Mouse (Mus musculus) lung, embryonic 14.5 days (tissue): ENCODE results near the gene Tas2r130. TPM values are rescaled to one million over a fixed set of nuclear protein-coding genes. Genes with fewer than 3 reads are reported as not detected.
"Not testable (repeated sequence)": the region's sequence is repeated elsewhere in the genome, so short reads cannot be mapped to it uniquely, and the experiment has no call there.

ENCODE experiments used
- ATAC-seq: fragments of 200-750 bp; cut with Nextera tagmentation; 2 replicates; pipeline ENCODE4 v1.8.0; 2017; ENCODE audit warnings: mild to moderate bottlenecking, moderate TSS enrichment, moderate library complexity; ENCODE audit not compliant: insufficient read depth
- DNase-seq: peaks from one replicate; pipeline ENCODE4 v3.0.0-alpha.2; 2015
- H3K27ac ChIP-seq: fragments of 300-500 bp; sonication (generic); 2 replicates; pipeline ENCODE4 v1.5.1; 2014; ENCODE audit warnings: low read depth, mild to moderate bottlenecking, moderate library complexity
- H3K27me3 ChIP-seq: fragments of 300-500 bp; sonication (generic); 2 replicates; pipeline ENCODE4 v1.6.1; 2014; ENCODE audit warnings: low read length, control low read depth; ENCODE audit not compliant: insufficient read depth
- H3K36me3 ChIP-seq: fragments of 300-500 bp; sonication (generic); 2 replicates; pipeline ENCODE4 v1.6.1; 2014; ENCODE audit warnings: control low read depth; ENCODE audit not compliant: insufficient read depth
- H3K4me1 ChIP-seq: fragments of 300-500 bp; sonication (generic); 2 replicates; pipeline ENCODE4 v1.6.1; 2014; ENCODE audit warnings: antibody characterized with exemption, control low read depth; ENCODE audit not compliant: insufficient read depth
- H3K4me2 ChIP-seq: fragments of 300-500 bp; sonication (generic); 2 replicates; pipeline ENCODE4 v1.6.1; 2014; ENCODE audit warnings: mild to moderate bottlenecking
- H3K4me3 ChIP-seq: fragments of 300-500 bp; sonication (generic); 2 replicates; pipeline ENCODE4 v1.5.1; 2014; ENCODE audit warnings: low read depth, low read length
- H3K9ac ChIP-seq: fragments of 300-500 bp; sonication (generic); 2 replicates; pipeline ENCODE4 v1.6.1; 2014
- H3K9me3 ChIP-seq: fragments of 300-500 bp; sonication (generic); 2 replicates; pipeline ENCODE4 v1.6.1; 2016; ENCODE audit warnings: low read depth, low read length, control low read depth
- CTCF ChIP-seq: IDR thresholded peaks from 2 replicates; pipeline ENCODE4 v1.5.1; 2016; ENCODE audit warnings: antibody characterized with exemption, low read depth
- WGBS: fragments of 180-500 bp; shearing (Covaris S2); extraction: QIAGEN DNeasy Blood & Tissue Kit; methylation state at CpG from one replicate; pipeline ENCODE4 v1.1.7; 2014; 5-methylcytosine and 5-hydroxymethylcytosine counted together
- polyA plus RNA-seq: library from polyadenylated mRNA; unstranded; fragments of >200 nt; fragmentation: Nextera tagmentation; extraction: Ambion mirVana; gene quantifications from 2 replicates; pipeline ENCODE4 v1.2.1, GENCODE M21; 2014

The Tas2r130 gene
- polyA plus RNA-seq = not detected in 2 replicates

DNA sequence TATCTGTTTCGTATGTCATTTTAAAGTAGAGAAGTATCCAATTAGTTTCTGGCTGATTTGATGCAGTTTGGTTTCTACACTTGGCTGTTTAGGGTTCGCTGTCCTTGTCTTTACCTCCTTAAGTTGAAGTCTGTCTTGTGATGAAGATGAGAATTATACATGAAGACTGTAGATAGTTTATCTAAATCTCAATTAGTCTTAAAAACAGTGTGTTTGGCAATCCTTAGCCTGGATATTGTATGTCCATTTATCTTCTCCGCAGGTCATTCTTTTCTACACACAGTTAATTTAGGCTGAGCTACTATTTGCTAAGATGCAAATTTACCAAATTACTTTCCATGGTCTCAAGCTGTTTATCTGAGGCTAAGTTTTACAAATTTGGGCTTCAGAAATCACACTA lies at the start of gene Tas2r130:
Gene Tas2r130 (minus strand): TSS at position 101 of the 400 bp plus-strand sequence.
- 74% methylated on average over 3 of the region's 3 CpGs for WGBS
- H3K36me3 ChIP-seq = no peaks in the 10 kb centered on the region

DNA sequence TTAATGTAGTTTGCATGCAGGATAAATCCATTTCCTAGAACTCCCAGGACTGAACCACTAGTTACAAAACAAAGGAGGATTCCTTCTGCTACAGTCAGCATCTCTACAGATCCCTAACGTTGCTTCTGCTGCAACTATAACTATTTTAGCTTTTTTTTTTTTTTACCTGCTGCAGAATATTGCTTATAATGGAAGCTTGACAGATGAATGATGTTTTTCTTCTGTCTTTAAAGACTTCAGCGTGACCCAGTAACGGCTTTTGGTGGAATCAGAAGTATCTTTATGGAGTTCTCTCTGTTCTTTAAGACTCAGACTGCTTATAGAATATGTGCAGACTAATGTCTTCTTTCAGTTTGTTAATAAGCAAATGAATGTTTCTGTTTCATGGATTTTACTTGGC lies 48.1 kb upstream of the Tas2r130 start, which contains the start of gene Tas2r106:
Gene Tas2r106 (minus strand): TSS at position 101 of the 400 bp plus-strand sequence.
- TF ChIP-seq CTCF = no peak
- Histone ChIP-seq H3K9me3 (no peaks in the 10 kb centered on the region; the same call in 1 of the 2 replicates), H3K36me3 (no peaks in the 10 kb centered on the region), H3K4me3 (no peak within 1 kb of the TSS), H3K27me3 (no peaks in the 10 kb centered on the region), H3K9ac (no peak within 1 kb of the TSS), H3K27ac (no peak within 1 kb of the TSS), H3K4me2 (no peak within 1 kb of the TSS), H3K4me1 (no peaks in the 10 kb centered on the region)
- ATAC-seq = no peak
- WGBS = 67% methylated on average over 3 of the region's 3 CpGs
- DNase-seq = no peak

More for the DNA sequence above, at the start of gene Tas2r130:
- no peaks in the 10 kb centered on the region for H3K4me1 ChIP-seq
- TF ChIP-seq CTCF = no peak
- no peaks in the 10 kb centered on the region for H3K9me3 ChIP-seq
- H3K4me2 ChIP-seq = no peak within 1 kb of the TSS
- no peak for ATAC-seq
- H3K9ac ChIP-seq = no peak within 1 kb of the TSS
- DNase-seq = no peak
- H3K27ac ChIP-seq = no peak within 1 kb of the TSS
- no peak within 1 kb of the TSS for H3K4me3 ChIP-seq
- H3K27me3 ChIP-seq = no peaks in the 10 kb centered on the region

- H3K4me2 ChIP-seq = no peak within 1 kb of the TSS
- H3K27ac ChIP-seq = no peak within 1 kb of the TSS
- ATAC-seq (no peak), DNase-seq (no peak)
- no peaks in the 10 kb centered on the region for H3K9me3 ChIP-seq
- H3K4me1 ChIP-seq = no peaks in the 10 kb centered on the region
- H3K4me3 ChIP-seq = no peak within 1 kb of the TSS
- H3K9ac ChIP-seq = no peak within 1 kb of the TSS
- no peaks in the 10 kb centered on the region for H3K36me3 ChIP-seq
- TF ChIP-seq CTCF = no peak
- H3K27me3 ChIP-seq = no peaks in the 10 kb centered on the region
Observed at GRCm38 (mm10) chr6:131660049-131660448, 29.3 kb upstream of the Tas2r130 start, which contains the start of gene Tas2r107. Gene Tas2r107 (minus strand): TSS chr6:131660149.

GRCm38 (mm10) chr6:131609956-131610355 lies 20.8 kb downstream of the Tas2r130 start:
- not testable (repeated sequence) for H3K9me3 ChIP-seq, H3K4me2 ChIP-seq, H3K27me3 ChIP-seq, DNase-seq, H3K4me1 ChIP-seq, H3K4me3 ChIP-seq, H3K36me3 ChIP-seq, H3K27ac ChIP-seq, H3K9ac ChIP-seq, ATAC-seq
- 81% methylated on average over 1 of the region's 1 CpGs for WGBS

GRCm38 (mm10) chr6:131604821-131605220 lies 25.9 kb downstream of the Tas2r130 start:
- Histone ChIP-seq H3K4me3 (no peak overlapping the region), H3K9ac (no peak overlapping the region), H3K27me3 (no peaks in the 10 kb centered on the region), H3K36me3 (no peaks in the 10 kb centered on the region), H3K4me1 (no peaks in the 10 kb centered on the region), H3K4me2 (no peak overlapping the region), H3K9me3 (no peaks in the 10 kb centered on the region), H3K27ac (no peak overlapping the region)
- DNase-seq = no peak
- TF ChIP-seq CTCF = no peak
- no peak for ATAC-seq
- WGBS = 90% methylated on average over 4 of the region's 4 CpGs

Other genes starting within 250 kb of the Tas2r130 start
- gene Ybx3, start 242.4 kb downstream of the Tas2r130 start, polyA plus RNA-seq = 59.1 and 65.1 TPM in 2 replicates
- not detected in 2 replicates for gene 5430401F13Rik, start 144.5 kb downstream of the Tas2r130 start, polyA plus RNA-seq
- gene Gm6619, start 144.5 kb downstream of the Tas2r130 start, polyA plus RNA-seq = not detected in 2 replicates
- not detected in 2 replicates for gene Tas2r107, start 29.2 kb upstream of the Tas2r130 start, polyA plus RNA-seq
- not detected in 2 replicates for gene Tas2r106, start 48.0 kb upstream of the Tas2r130 start, polyA plus RNA-seq
- gene Tas2r104, start 54.8 kb upstream of the Tas2r130 start, polyA plus RNA-seq = not detected in 2 replicates
- not detected in 2 replicates for gene Tas2r105, start 56.6 kb upstream of the Tas2r130 start, polyA plus RNA-seq
- gene Tas2r114, start 59.2 kb upstream of the Tas2r130 start, polyA plus RNA-seq = not detected in 2 replicates